Mouse (Mus musculus): ENCODE results near the gene Olfr48.

DNA sequence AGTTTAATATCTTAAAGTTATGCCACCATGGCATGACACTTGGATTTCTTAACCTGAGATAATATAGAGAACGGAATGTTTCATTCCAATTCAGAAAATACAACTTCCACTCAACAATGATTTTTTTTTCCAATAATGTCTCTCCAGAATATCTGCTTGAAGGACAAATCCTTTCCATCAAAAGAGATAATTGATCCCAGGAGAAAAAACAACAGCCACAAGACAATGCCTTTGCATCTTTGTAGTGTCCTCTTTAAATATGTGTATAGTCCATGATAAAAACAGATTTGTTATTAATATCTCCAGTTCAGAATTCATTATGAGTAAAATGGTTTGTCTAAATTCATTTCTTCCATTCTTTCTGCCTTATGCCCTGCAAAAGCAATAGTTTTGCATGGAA, 30.1 kb upstream of the Olfr48 start, which contains the start of gene Olfr1257:
- TF ChIP-seq CTCF (IDR thresholded peaks at IDR 0.05; ENCODE audit: borderline replicate concordance, control insufficient read depth, extremely low read depth, insufficient read depth, low read length, poor library complexity) (no peak), POLR2A (IDR thresholded peaks at IDR 0.05; ENCODE audit: control insufficient read depth, extremely low read depth, insufficient read depth, low read length, poor library complexity) (no peak)

Measured in thymus, adult 2 months (tissue).